Mouse (Mus musculus): ENCODE measurements at regions not wholly inside any gene's neighbourhood (a gene's known extent, or its start where the extent isn't known, plus 50 kb on each side); places are given as distances from the start of the nearest gene placed in this dataset.

DNA sequence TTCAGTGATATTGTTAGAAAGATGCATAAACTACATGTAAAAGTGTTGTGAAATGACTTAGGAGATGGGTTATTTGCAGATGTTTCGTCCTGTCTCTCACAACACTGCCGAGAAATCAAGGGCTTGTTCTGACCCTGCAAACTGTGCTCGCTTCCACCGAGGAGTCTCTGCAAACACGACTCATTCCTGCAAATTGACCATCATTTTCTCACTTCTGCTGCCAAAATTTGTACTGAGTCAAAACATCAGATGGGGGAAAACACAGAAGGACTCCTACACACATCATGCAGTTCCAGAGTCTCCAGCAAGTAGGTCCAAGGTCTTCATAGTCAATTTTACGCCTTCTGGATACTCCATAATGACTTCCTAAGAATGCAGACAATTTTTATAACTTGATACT is 109.9 kb upstream of the Qrfpr start:
- TF ChIP-seq CTCF (IDR thresholded peaks at IDR 0.05; ENCODE audit: low read depth): no peak
- TF ChIP-seq EP300 (IDR thresholded peaks at IDR 0.05; ENCODE audit: low read depth): no peak

Data from liver, embryonic 14.5 days (tissue).